Mouse (Mus musculus): ENCODE measurements around the gene Ube2m.

Gene Ube2m

GRCm38 (mm10) chr7:13003380-13003779 lies 34.7 kb downstream of the Ube2m start:
- in situ Hi-C loops (cut with MboI, MseI) = no loop called here

GRCm38 (mm10) chr7:13001584-13001983 lies 36.5 kb downstream of the Ube2m start:
- in situ Hi-C loops (cut with MboI, MseI) = no loop called here

- in situ Hi-C loops (cut with MboI, MseI) = no loop called here
These were observed 39.2 kb downstream of the Ube2m start, which contains the start of gene Trim28 for GRCm38 (mm10) chr7:12998851-12999250. Trim28 (plus strand) TSS chr7:12999114.

- in situ Hi-C loops (cut with MboI, MseI) = no loop called here
These were observed 40.0 kb downstream of the Ube2m start, which contains the start of gene Slc27a5 for GRCm38 (mm10) chr7:12998053-12998452. Slc27a5 (minus strand) TSS chr7:12998192.

- in situ Hi-C loops (cut with MboI, MseI) = no loop called here
These were observed 40.8 kb downstream of the Ube2m start for GRCm38 (mm10) chr7:12997230-12997629.

GRCm38 (mm10) chr7:12995862-12996261 lies 42.2 kb downstream of the Ube2m start:
- in situ Hi-C loops (cut with MboI, MseI) = no loop called here

GRCm38 (mm10) chr7:12993148-12993547 lies 44.9 kb downstream of the Ube2m start:
- in situ Hi-C loops (cut with MboI, MseI) = no loop called here

- in situ Hi-C loops (cut with MboI, MseI) = no loop called here
These were observed 45.9 kb downstream of the Ube2m start for GRCm38 (mm10) chr7:12992222-12992621.

GRCm38 (mm10) chr7:12987409-12988189 lies 50.5 kb downstream of the Ube2m start:
- in situ Hi-C loops (cut with MboI, MseI) = loop anchor here (10.0 kb wide), 1 partner anchor 307 kb away; no protein-coding TSS in a partner anchor

GRCm38 (mm10) chr7:12986906-12987305 lies 51.2 kb downstream of the Ube2m start:
- in situ Hi-C loops (cut with MboI, MseI) = loop anchor here (10.0 kb wide), 1 partner anchor 308 kb away; no protein-coding TSS in a partner anchor

GRCm38 (mm10) chr7:12985724-12986123 lies 52.4 kb downstream of the Ube2m start:
- in situ Hi-C loops (cut with MboI, MseI) = loop anchor here (10.0 kb wide), 1 partner anchor 309 kb away; no protein-coding TSS in a partner anchor
